Mouse (Mus musculus) gastrocnemius, postnatal 4 days (tissue): Measurements from ENCODE around the gene Olfr875. TPM values are rescaled to one million over a fixed set of nuclear protein-coding genes. Genes with fewer than 3 reads are reported as not detected.

Experiments
- total RNA-seq, 2 experiments: library from RNA; stranded (reverse); gene quantifications; 2 replicates each; pipeline ENCODE4 v1.2.3; 2021

Gene Olfr875
- total RNA-seq, 2 experiments from 2014 or later = not detected

Other genes with a start within 250 kb of the Olfr875 start
- 10 to 100 TPM; 50.7 to 55.3 TPM for gene Esam, start 243.8 kb upstream of the Olfr875 start, total RNA-seq
- 1 to 10 TPM; 2.9 to 6.8 TPM for gene Vsig2, start 232.6 kb upstream of the Olfr875 start, total RNA-seq
- 1 to 10 TPM; 2.3 to 3.2 TPM for gene Nrgn, start 219.0 kb upstream of the Olfr875 start, total RNA-seq
- gene Siae, start 216.2 kb upstream of the Olfr875 start, total RNA-seq = 1 to 10 TPM; 6.0 to 7.2 TPM
- 1 to 10 TPM; 1.4 TPM for gene Spa17, start 158.1 kb upstream of the Olfr875 start, total RNA-seq
- 10 to 100 TPM; 75.0 to 76.6 TPM for gene Tbrg1, start 114.5 kb upstream of the Olfr875 start, total RNA-seq
- not detected for gene Panx3, start 102.6 kb upstream of the Olfr875 start, total RNA-seq
- not detected for gene Olfr160, start 55.6 kb upstream of the Olfr875 start, total RNA-seq
- not detected for gene Olfr874, start 26.8 kb upstream of the Olfr875 start, total RNA-seq
- not detected for gene Olfr876, start 31.2 kb downstream of the Olfr875 start, total RNA-seq
- gene Olfr877, start 82.4 kb downstream of the Olfr875 start, total RNA-seq = not detected
- not detected for gene Olfr145, start 124.9 kb downstream of the Olfr875 start, total RNA-seq
- gene Olfr878, start 146.0 kb downstream of the Olfr875 start, total RNA-seq = not detected
- gene Olfr881, start 220.0 kb downstream of the Olfr875 start, total RNA-seq = not detected